Mouse (Mus musculus): ENCODE results near the gene Usp11.

DNA sequence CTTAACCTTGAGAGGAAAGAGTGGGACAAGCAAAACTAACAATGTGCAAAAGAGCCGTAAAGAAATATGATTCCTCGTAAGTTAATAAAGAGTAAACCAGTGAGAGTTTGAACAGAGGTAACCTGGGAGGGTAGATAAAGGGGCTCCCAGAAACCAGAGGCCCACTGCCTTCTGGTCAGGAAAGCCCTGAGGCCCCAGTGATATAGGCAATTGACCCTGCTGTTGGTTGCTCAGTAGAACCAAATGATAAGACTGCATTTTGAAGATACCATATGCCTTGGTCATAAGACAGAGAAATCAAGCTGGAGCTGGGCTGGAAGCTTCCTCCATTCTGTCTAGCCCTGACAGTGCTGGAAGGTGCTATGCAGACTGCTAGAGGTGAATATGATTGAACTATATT, 45.1 kb downstream of the Usp11 start:
- TF ChIP-seq GATA1 (IDR thresholded peaks at IDR 0.05; ENCODE audit: low read length) (no peak), TAL1 (IDR thresholded peaks at IDR 0.05; ENCODE audit: low read length) (no peak)
